Mouse (Mus musculus) hindbrain, embryonic 14.5 days (tissue): ENCODE results near the gene C1qtnf3. TPM values are rescaled to one million over a fixed set of nuclear protein-coding genes. Genes with fewer than 3 reads are reported as not detected.

Source experiments
- ATAC-seq: fragments of 200-750 bp; cut with Nextera tagmentation; 2 replicates; pipeline ENCODE4 v1.8.0; 2017; ENCODE audit warnings: moderate number of reproducible peaks, mild to moderate bottlenecking, moderate TSS enrichment, moderate library complexity; ENCODE audit not compliant: low FRiP score
- DNase-seq: peaks from one replicate; pipeline ENCODE4 v3.0.0-alpha.2; 2015; ENCODE audit warnings: low spot score
- H3K27ac ChIP-seq: fragments of 300-500 bp; sonication (generic); 2 replicates; pipeline ENCODE4 v1.5.1; 2014; ENCODE audit warnings: mild to moderate bottlenecking, moderate library complexity
- H3K27me3 ChIP-seq: fragments of 300-500 bp; sonication (generic); 2 replicates; pipeline ENCODE4 v1.6.1; 2014; ENCODE audit warnings: mild to moderate bottlenecking, low read length, mixed read lengths; ENCODE audit not compliant: control insufficient read depth, insufficient read depth
- H3K36me3 ChIP-seq: fragments of 300-500 bp; sonication (generic); replicated peaks from 2 replicates; pipeline ENCODE4 v1.6.1; 2014; ENCODE audit not compliant: control insufficient read depth, insufficient read depth
- H3K4me1 ChIP-seq: fragments of 300-500 bp; sonication (generic); replicated peaks from 2 replicates; pipeline ENCODE4 v1.6.1; 2014; ENCODE audit warnings: antibody characterized with exemption, low read length, mixed read lengths; ENCODE audit not compliant: control insufficient read depth, insufficient read depth
- H3K4me2 ChIP-seq: fragments of 300-500 bp; sonication (generic); replicated peaks from 2 replicates; pipeline ENCODE4 v1.6.1; 2014; ENCODE audit warnings: mild to moderate bottlenecking, moderate library complexity
- H3K4me3 ChIP-seq: fragments of 300-500 bp; sonication (generic); replicated peaks from 2 replicates; pipeline ENCODE4 v1.5.1; 2014; ENCODE audit warnings: mild to moderate bottlenecking, low read length
- H3K9ac ChIP-seq: fragments of 300-500 bp; sonication (generic); 2 replicates; pipeline ENCODE4 v1.6.1; 2014
- H3K9me3 ChIP-seq: fragments of 300-500 bp; sonication (generic); 2 replicates; pipeline ENCODE4 v1.6.1; 2016; ENCODE audit warnings: low read length; ENCODE audit not compliant: control insufficient read depth
- WGBS: fragments of 180-500 bp; shearing (Covaris S2); extraction: QIAGEN DNeasy Blood & Tissue Kit; methylation state at CpG from one replicate; pipeline ENCODE4 v1.1.7; 2014; 5-methylcytosine and 5-hydroxymethylcytosine counted together
- polyA plus RNA-seq: library from polyadenylated mRNA; unstranded; fragments of >200 nt; fragmentation: Nextera tagmentation; extraction: Ambion mirVana; gene quantifications from 2 replicates; pipeline ENCODE4 v1.2.1, GENCODE M21; 2014

The C1qtnf3 gene
- polyA plus RNA-seq, 1 experiment from 2014 or later = 5.5 TPM

DNA sequence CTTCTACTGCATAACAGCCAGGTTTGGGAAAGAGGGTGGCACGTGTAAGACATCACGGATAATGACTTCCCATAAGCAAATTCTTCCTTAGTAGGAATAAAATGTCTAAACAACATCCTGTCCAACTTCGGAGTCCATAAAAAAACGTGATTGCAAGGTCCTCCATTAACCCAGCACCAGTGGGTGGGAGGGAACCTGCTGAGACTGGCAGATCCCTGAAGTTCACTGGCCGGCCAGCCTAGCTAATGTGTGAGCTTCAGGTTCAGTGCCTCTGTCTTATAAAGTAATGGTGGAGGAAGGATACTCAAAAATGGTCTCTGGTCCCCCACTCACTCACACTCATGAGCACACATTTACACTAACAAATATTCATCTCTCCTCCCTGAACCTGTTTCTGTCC is 3.0 kb downstream of the C1qtnf3 start:
- Histone ChIP-seq H3K36me3 (no peaks in the 10 kb centered on the region), H3K27me3 (no peaks in the 10 kb centered on the region), H3K9me3 (no peaks in the 10 kb centered on the region), H3K9ac (no peak overlapping the region), H3K4me3 (no peak overlapping the region), H3K4me2 (no peak overlapping the region), H3K4me1 (peaks cover 5% of the 10 kb centered on the region; the same call in 1 of the 2 replicates), H3K27ac (no peak overlapping the region)
- ATAC-seq (no peak), DNase-seq (no peak)
- WGBS = 84% methylated on average over 5 of the region's 5 CpGs

- 32% methylated on average over 3 of the region's 3 CpGs for WGBS
- no peak overlapping the region for H3K4me3 ChIP-seq
Observed at GRCm38 (mm10) chr15:10956706-10957105, 4.6 kb downstream of the C1qtnf3 start.

GRCm38 (mm10) chr15:10959277-10960026 is 7.3 kb downstream of the C1qtnf3 start:
- 89% methylated on average over 15 of the region's 15 CpGs for WGBS
- Histone ChIP-seq H3K9me3 (no peaks in the 10 kb centered on the region), H3K9ac (no peak overlapping the region), H3K4me2 (no peak overlapping the region), H3K27ac (no peak overlapping the region), H3K36me3 (no peaks in the 10 kb centered on the region), H3K4me1 (no peaks in the 10 kb centered on the region), H3K4me3 (no peak overlapping the region), H3K27me3 (no peaks in the 10 kb centered on the region)
- ATAC-seq (no peak), DNase-seq (no peak)

More at GRCm38 (mm10) chr15:10956706-10957105, 4.6 kb downstream of the C1qtnf3 start:
- no peak for DNase-seq
- Histone ChIP-seq H3K27ac (no peak overlapping the region), H3K9me3 (no peaks in the 10 kb centered on the region), H3K4me1 (peaks cover 5% of the 10 kb centered on the region; the same call in 1 of the 2 replicates), H3K36me3 (no peaks in the 10 kb centered on the region), H3K4me2 (no peak overlapping the region), H3K27me3 (no peaks in the 10 kb centered on the region), H3K9ac (no peak overlapping the region)
- no peak for ATAC-seq

- H3K27me3 ChIP-seq = no peaks in the 10 kb centered on the region
- no peaks in the 10 kb centered on the region for H3K9me3 ChIP-seq
- ATAC-seq = no peak
- no peaks in the 10 kb centered on the region for H3K36me3 ChIP-seq
- no peak overlapping the region for H3K9ac ChIP-seq
- no peak overlapping the region for H3K4me3 ChIP-seq
- H3K4me1 ChIP-seq = no peaks in the 10 kb centered on the region
- 91% methylated on average over 5 of the region's 5 CpGs for WGBS
- no peak overlapping the region for H3K4me2 ChIP-seq
- DNase-seq = no peak
- no peak overlapping the region for H3K27ac ChIP-seq
Observed at GRCm38 (mm10) chr15:10960267-10960666, 8.1 kb downstream of the C1qtnf3 start.

- no peak for ATAC-seq
- 85% methylated on average over 2 of the region's 2 CpGs for WGBS
Observed at GRCm38 (mm10) chr15:10962601-10963000, 10.5 kb downstream of the C1qtnf3 start.

DNA sequence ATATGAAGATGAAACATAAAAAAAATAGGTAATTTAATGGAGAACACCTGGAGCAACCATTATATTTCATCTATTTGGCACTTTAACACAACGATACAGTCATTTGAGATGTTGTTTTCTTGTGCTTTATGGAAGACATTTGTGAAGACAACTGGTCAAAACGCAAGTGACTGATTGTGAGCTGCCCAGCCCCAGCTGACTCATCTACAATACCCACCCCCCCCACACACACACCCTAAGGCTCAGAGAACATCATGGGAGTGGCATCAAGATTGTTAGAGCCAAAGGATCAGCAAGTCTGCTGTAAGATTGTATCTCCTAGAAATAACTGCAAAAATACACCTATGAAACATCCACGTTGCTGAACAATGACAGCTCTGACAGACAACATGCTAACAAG is 17.3 kb downstream of the C1qtnf3 start:
- Histone ChIP-seq H3K36me3 (no peaks in the 10 kb centered on the region), H3K4me1 (no peaks in the 10 kb centered on the region), H3K4me3 (no peak overlapping the region), H3K27me3 (no peaks in the 10 kb centered on the region), H3K4me2 (no peak overlapping the region), H3K27ac (no peak overlapping the region), H3K9ac (no peak overlapping the region), H3K9me3 (no peaks in the 10 kb centered on the region)
- 73% methylated on average over 3 of the region's 3 CpGs for whole genome bisulfite sequencing
- ATAC-seq (no peak), DNase-seq (no peak)

More at GRCm38 (mm10) chr15:10962601-10963000, 10.5 kb downstream of the C1qtnf3 start:
- Histone ChIP-seq H3K27ac (no peak overlapping the region), H3K4me2 (no peak overlapping the region), H3K4me3 (no peak overlapping the region), H3K9ac (no peak overlapping the region), H3K36me3 (no peaks in the 10 kb centered on the region), H3K27me3 (no peaks in the 10 kb centered on the region), H3K4me1 (no peaks in the 10 kb centered on the region), H3K9me3 (no peaks in the 10 kb centered on the region)
- DNase-seq = no peak

DNA sequence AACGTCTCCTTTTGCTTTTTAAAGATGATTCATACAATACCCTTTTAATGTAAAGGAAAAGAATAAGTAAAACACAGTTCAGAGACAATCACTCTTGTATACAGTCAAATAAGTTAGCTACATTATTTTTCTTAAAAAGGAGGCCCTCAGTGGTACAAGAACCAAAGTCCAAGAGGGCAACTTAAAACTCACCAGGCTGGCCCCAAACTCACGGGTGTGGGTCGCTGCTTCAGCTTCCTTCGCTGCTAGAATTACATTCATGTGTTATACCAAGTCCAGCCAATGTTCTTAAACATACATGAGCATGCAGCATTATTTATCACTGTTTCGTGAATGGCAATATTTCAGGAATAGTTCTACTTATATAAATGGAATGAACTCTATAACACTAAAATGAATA is 18.6 kb downstream of the C1qtnf3 start:
- 88% methylated on average over 5 of the region's 5 CpGs for WGBS
- H3K4me2 ChIP-seq = no peak overlapping the region
- H3K4me3 ChIP-seq = no peak overlapping the region
- no peak overlapping the region for H3K9ac ChIP-seq
- H3K36me3 ChIP-seq = no peaks in the 10 kb centered on the region
- H3K9me3 ChIP-seq = no peaks in the 10 kb centered on the region
- H3K27me3 ChIP-seq = no peaks in the 10 kb centered on the region
- H3K4me1 ChIP-seq = no peaks in the 10 kb centered on the region
- ATAC-seq = no peak
- no peak for DNase-seq
- H3K27ac ChIP-seq = no peak overlapping the region

- DNase-seq (no peak), ATAC-seq (no peak)
- Histone ChIP-seq H3K9ac (no peak overlapping the region), H3K4me2 (no peak overlapping the region), H3K27me3 (no peaks in the 10 kb centered on the region), H3K9me3 (no peaks in the 10 kb centered on the region), H3K4me3 (no peak overlapping the region), H3K4me1 (no peaks in the 10 kb centered on the region), H3K36me3 (no peaks in the 10 kb centered on the region), H3K27ac (no peak overlapping the region)
Observed at GRCm38 (mm10) chr15:10977151-10977550, 25.0 kb downstream of the C1qtnf3 start.

DNA sequence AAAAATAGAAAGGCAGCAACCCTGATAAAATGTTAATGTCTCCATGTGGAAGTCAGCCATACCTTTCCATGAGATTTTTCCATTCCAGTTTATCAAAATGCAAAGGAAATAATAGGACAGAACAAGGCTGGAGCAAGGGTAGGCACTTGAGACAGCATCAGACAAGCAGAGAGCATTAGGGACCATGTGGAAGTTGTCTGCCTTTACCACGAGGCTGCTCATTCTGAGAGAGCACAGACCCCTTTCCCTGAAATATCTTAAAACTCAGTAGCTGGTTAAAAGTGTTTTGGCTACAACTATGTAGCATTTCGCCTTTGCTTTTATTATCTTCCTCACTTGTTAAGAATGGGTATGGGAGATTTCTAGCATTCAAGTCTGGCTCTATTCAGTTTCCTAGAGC is 28.6 kb downstream of the C1qtnf3 start:
- Histone ChIP-seq H3K27ac (no peak overlapping the region), H3K9ac (0 out of 2 replicates have a peak overlapping the region, but pooled peaks have one; percentile 73), H3K4me2 (peak overlapping the region; percentile 64), H3K4me3 (no peak overlapping the region), H3K9me3 (no peaks in the 10 kb centered on the region), H3K36me3 (no peaks in the 10 kb centered on the region), H3K4me1 (no peaks in the 10 kb centered on the region), H3K27me3 (no peaks in the 10 kb centered on the region)
- ATAC-seq (no peak), DNase-seq (no peak)
- WGBS = 69% methylated on average over 2 of the region's 2 CpGs
